Mouse (Mus musculus) limb, embryonic 14.5 days (tissue): ENCODE measurements at regions not wholly inside any gene's neighbourhood (a gene's known extent, or its start where the extent isn't known, plus 50 kb on each side); places are given as distances from the start of the nearest gene placed in this dataset.

Experiments
- ATAC-seq: fragments of 200-750 bp; cut with Nextera tagmentation; 2 replicates; pipeline ENCODE4 v1.8.0; 2017; ENCODE audit warnings: low read depth, moderate number of reproducible peaks, moderate TSS enrichment; ENCODE audit not compliant: low FRiP score
- DNase-seq: peaks from one replicate; pipeline ENCODE4 v3.0.0-alpha.2; 2015; ENCODE audit warnings: low spot score
- H3K27ac ChIP-seq: fragments of 300-500 bp; sonication (generic); replicated peaks from 2 replicates; pipeline ENCODE4 v1.5.1; 2014; ENCODE audit warnings: low read depth, mild to moderate bottlenecking, low read length, moderate library complexity, mixed read lengths
- H3K27me3 ChIP-seq: fragments of 300-500 bp; sonication (generic); 2 replicates; pipeline ENCODE4 v1.6.1; 2014; ENCODE audit warnings: low read length, mixed read lengths; ENCODE audit not compliant: control insufficient read depth, insufficient read depth
- H3K36me3 ChIP-seq: fragments of 300-500 bp; sonication (generic); 2 replicates; pipeline ENCODE4 v1.6.1; 2014; ENCODE audit warnings: mild to moderate bottlenecking, low read length, moderate library complexity, mixed read lengths; ENCODE audit not compliant: control insufficient read depth, insufficient read depth
- H3K4me1 ChIP-seq: fragments of 300-500 bp; sonication (generic); 2 replicates; pipeline ENCODE4 v1.6.1; 2014; ENCODE audit warnings: antibody characterized with exemption, low read length, mixed read lengths; ENCODE audit not compliant: control insufficient read depth, insufficient read depth
- H3K4me2 ChIP-seq: fragments of 300-500 bp; sonication (generic); replicated peaks from 2 replicates; pipeline ENCODE4 v1.6.1; 2014; ENCODE audit warnings: low read depth, mild to moderate bottlenecking, low read length, moderate library complexity; ENCODE audit not compliant: severe bottlenecking
- H3K4me3 ChIP-seq: fragments of 300-500 bp; sonication (generic); replicated peaks from 2 replicates; pipeline ENCODE4 v1.5.1; 2014; ENCODE audit warnings: low read length
- H3K9ac ChIP-seq: fragments of 300-500 bp; sonication (generic); 2 replicates; pipeline ENCODE4 v1.6.1; 2014; ENCODE audit warnings: mild to moderate bottlenecking, low read depth, low read length, moderate library complexity; ENCODE audit not compliant: severe bottlenecking
- H3K9me3 ChIP-seq: fragments of 300-500 bp; sonication (generic); 2 replicates; pipeline ENCODE4 v1.6.1; 2016; ENCODE audit warnings: low read length; ENCODE audit not compliant: control insufficient read depth
- POLR2A ChIP-seq: fragments of 200-500 bp; IDR thresholded peaks from 2 replicates; pipeline ENCODE4 v1.8.0; 2012; ENCODE audit warnings: inconsistent platforms, mild to moderate bottlenecking, moderate library complexity, borderline replicate concordance; ENCODE audit not compliant: insufficient read depth, insufficient read length; ENCODE audit errors: extremely low read depth
- WGBS: fragments of 180-500 bp; shearing (Covaris S2); extraction: QIAGEN DNeasy Blood & Tissue Kit; methylation state at CpG from one replicate; pipeline ENCODE4 v1.1.7; 2014; 5-methylcytosine and 5-hydroxymethylcytosine counted together

- H3K4me3 ChIP-seq, result no peak overlapping the region
- no peak for TF ChIP-seq POLR2A
- ATAC-seq, result no peak
- no peak for DNase-seq
- no peak overlapping the region for H3K27ac ChIP-seq
- H3K9me3 ChIP-seq, result no peaks in the 10 kb centered on the region
- WGBS, result 50% methylated on average over 1 of the region's 1 CpGs
- no peaks in the 10 kb centered on the region for H3K36me3 ChIP-seq
- no peaks in the 10 kb centered on the region for H3K27me3 ChIP-seq
- no peaks in the 10 kb centered on the region for H3K4me1 ChIP-seq
- H3K9ac ChIP-seq, result no peak overlapping the region
- no peak overlapping the region for H3K4me2 ChIP-seq
Observed at GRCm38 (mm10) chr6:33117877-33118276, 57.8 kb upstream of the Chchd3 start.

GRCm38 (mm10) chr6:33120581-33120980 is 60.5 kb upstream of the Chchd3 start:
- Histone ChIP-seq H3K9me3 (no peaks in the 10 kb centered on the region), H3K27ac (no peak overlapping the region), H3K27me3 (no peaks in the 10 kb centered on the region), H3K36me3 (no peaks in the 10 kb centered on the region), H3K4me2 (no peak overlapping the region), H3K9ac (no peak overlapping the region), H3K4me3 (no peak overlapping the region), H3K4me1 (no peaks in the 10 kb centered on the region)
- ATAC-seq (no peak), DNase-seq (no peak)
- TF ChIP-seq POLR2A, result no peak

- no peak for TF ChIP-seq POLR2A
- Histone ChIP-seq H3K4me3 (no peak overlapping the region), H3K9me3 (no peaks in the 10 kb centered on the region), H3K36me3 (no peaks in the 10 kb centered on the region), H3K27me3 (no peaks in the 10 kb centered on the region), H3K4me2 (no peak overlapping the region), H3K27ac (no peak overlapping the region), H3K9ac (no peak overlapping the region), H3K4me1 (no peaks in the 10 kb centered on the region)
- ATAC-seq (no peak), DNase-seq (peak; percentile 93)
- WGBS, result 9% methylated on average over 8 of the region's 8 CpGs
Observed at GRCm38 (mm10) chr6:33126574-33126973, 66.5 kb upstream of the Chchd3 start.

- ATAC-seq, result no peak
- TF ChIP-seq POLR2A, result no peak
- WGBS, result 77% methylated on average over 7 of the region's 7 CpGs
- Histone ChIP-seq H3K9me3 (no peaks in the 10 kb centered on the region), H3K4me3 (no peak overlapping the region), H3K9ac (no peak overlapping the region), H3K4me2 (no peak overlapping the region), H3K36me3 (no peaks in the 10 kb centered on the region), H3K4me1 (no peaks in the 10 kb centered on the region), H3K27ac (no peak overlapping the region), H3K27me3 (no peaks in the 10 kb centered on the region)
- DNase-seq, result no peak
Observed at GRCm38 (mm10) chr6:33136906-33137305, 76.8 kb upstream of the Chchd3 start.

GRCm38 (mm10) chr6:33137823-33138222 is 77.8 kb upstream of the Chchd3 start:
- WGBS, result 36% methylated on average over 8 of the region's 8 CpGs
- DNase-seq (peak; percentile 70), ATAC-seq (no peak)
- Histone ChIP-seq H3K27me3 (no peaks in the 10 kb centered on the region), H3K36me3 (no peaks in the 10 kb centered on the region), H3K4me3 (no peak overlapping the region), H3K9me3 (no peaks in the 10 kb centered on the region), H3K4me1 (no peaks in the 10 kb centered on the region), H3K27ac (no peak overlapping the region), H3K9ac (no peak overlapping the region), H3K4me2 (no peak overlapping the region)
- no peak for TF ChIP-seq POLR2A

GRCm38 (mm10) chr6:33166479-33166878 is 82.4 kb upstream of the Exoc4 start:
- H3K4me2 ChIP-seq, result no peak overlapping the region
- no peaks in the 10 kb centered on the region for H3K4me1 ChIP-seq
- no peaks in the 10 kb centered on the region for H3K27me3 ChIP-seq
- 83% methylated on average over 11 of the region's 11 CpGs for WGBS
- no peak overlapping the region for H3K27ac ChIP-seq
- TF ChIP-seq POLR2A, result no peak
- ATAC-seq, result no peak
- no peak for DNase-seq
- H3K9me3 ChIP-seq, result no peaks in the 10 kb centered on the region
- H3K4me3 ChIP-seq, result no peak overlapping the region
- no peak overlapping the region for H3K9ac ChIP-seq
- no peaks in the 10 kb centered on the region for H3K36me3 ChIP-seq
